Mouse (Mus musculus) T-helper 1 cell (primary cell): Measurements from ENCODE around the gene Olfr558.

Experiments used
- in situ Hi-C: fragments of 300-600 bp; cut with MboI, MseI; formaldehyde crosslinking; loops from one replicate; pipeline ENCODE4 v1.15.1; 2025; ENCODE audit warnings: high pct_unique_total_duplicates

Olfr558 gene

DNA sequence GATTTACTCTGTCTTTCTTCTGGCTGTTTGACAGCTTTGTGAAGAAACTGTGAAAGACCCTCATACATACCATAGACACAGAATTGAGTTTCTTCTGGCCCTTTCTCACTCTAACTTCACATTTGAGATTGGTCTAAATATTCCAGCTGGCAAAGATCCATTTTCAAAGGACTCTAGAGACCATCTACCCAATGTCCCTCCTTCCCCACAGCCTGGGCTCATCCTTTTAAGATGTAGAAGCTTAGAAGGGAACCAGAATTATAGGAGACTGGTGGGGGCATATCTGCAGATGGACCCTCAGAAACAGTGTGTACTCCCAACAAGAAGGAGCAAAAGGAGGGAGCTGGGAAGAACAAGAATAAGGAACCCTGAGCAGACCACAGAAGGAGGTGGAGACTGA lies at the start of gene Olfr558:
TSS of gene Olfr558 (plus strand) at position 301 of the 400 bp plus-strand sequence.
- in situ Hi-C loops, result no loop called here

DNA sequence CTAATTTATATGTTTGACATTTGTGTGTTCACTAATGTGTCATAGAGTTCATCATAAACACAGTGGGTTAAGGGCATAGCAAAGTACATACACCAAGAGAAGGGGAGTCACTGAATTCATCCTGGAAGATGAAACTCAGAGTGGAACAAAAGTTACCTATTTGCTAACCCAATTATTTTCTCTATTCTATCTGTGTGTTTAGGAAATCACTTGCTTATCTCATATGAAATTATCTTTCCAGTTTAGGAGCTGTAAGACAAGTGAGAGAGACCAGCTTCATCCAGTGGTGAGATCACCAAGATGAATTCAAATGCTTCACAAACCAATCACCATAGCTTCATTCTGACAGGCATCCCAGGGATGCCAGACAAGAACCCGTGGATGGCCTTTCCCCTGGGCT lies 43.5 kb upstream of the Olfr558 start, which contains the start of gene Olfr555:
TSS of gene Olfr555 (plus strand) at position 301 of the 400 bp plus-strand sequence.
- in situ Hi-C loops, result no loop called here

DNA sequence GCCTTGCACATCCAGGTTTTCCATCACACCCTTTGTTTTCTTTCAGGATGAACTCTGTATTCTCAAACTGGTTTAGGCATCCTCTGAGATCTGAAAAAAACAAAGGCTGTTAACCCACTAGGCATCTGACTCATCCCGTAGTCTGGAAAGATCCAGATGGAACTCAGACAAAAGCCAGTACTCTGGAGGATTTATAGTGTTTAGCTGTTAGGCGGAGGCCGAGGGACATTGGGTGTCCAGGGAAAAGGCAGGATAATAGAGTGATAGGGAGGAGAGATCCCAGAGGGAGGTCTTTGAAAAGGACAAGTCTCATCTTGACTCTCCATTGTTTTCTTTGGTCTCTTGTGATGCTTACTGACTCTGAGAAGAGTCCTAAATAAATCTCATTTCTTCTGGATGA lies 37.4 kb upstream of the Olfr558 start, which contains the start of gene Olfr556:
TSS of gene Olfr556 (plus strand) at position 301 of the 400 bp plus-strand sequence.
- in situ Hi-C loops, result no loop called here

DNA sequence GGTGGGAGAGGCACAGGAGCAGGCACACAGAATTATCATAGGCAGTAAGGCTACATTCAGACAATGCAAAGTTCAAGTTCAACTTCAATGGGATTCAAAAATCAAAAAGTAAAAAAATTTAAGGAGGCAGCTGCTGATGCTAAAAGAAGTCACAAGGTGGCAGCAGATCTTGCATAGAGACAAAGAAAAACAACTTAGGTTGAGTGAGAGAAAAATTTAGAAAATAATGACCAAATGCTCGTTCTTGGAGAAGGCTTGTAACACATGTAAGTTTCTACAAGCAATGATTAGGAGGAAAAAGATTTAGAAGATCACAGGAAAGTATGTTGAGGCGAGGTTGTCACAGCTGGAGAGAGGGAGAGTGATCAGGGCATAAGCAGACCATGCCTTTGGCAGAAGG lies 36.6 kb upstream of the Olfr558 start:
- in situ Hi-C loops, result no loop called here

DNA sequence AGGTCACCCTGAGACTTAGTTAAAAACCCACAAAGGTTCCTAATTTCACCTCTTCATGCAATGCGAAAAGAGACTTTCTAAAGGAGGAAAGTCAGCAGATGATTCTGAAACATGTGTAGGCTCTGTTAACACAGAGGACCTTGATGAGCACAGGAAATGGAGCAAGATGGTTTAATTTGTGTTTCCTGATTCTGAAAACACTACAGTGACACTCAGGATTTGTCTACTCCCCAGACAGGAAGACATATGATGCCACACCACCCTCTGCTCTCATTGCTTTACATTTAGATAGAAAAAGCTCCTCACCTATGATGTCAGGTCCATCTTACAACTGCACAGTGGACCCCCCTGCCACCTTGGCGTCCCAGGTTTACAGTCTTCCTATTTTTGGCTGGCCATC lies 25.8 kb upstream of the Olfr558 start:
- in situ Hi-C loops, result no loop called here

DNA sequence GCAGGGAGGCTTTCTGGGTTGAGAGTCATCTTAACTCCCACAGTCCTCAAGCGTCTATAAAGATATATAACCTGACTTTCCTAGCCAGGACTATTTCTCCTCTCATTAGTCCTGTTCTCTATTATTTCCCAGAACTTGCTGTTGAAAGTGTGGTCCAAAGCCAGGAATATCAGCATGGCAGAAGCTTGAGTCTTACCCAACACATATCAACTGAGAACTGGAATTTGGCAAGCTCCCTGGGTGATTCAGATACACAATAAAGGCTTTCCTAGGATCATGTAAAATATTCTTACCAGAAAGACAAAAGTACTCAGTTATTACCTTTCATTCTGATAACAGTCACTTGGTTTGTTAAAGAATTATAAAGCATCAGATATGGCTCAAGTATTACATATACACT lies 20.1 kb upstream of the Olfr558 start:
- in situ Hi-C loops, result no loop called here

DNA sequence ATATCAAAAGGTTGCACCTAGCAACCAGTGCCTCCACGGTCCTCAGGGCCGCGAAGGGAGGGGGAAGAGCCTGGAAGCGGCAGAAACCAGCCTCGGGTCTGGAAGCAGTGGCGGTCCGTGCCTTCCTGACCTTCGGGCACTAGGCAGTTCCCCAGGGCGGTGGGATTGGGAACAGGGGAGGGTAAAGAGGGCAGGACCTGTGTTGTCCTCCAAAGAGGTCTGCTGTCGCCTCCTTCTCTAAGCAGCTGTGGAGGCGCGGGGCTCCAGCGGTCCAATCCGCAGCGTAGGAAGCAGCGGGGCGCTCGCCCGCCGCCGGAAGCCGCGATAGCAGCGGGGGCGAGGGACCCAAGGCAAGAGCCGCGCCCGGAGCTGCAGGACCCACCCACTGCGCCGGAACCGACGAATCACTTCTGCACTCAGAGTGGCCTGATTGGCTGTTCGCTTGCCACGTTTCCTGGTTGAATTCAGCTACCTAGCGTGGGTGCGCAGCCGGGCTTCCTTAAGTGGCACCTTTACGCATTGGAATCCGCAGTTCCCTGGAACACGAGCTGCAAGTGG lies 15.0 kb upstream of the Olfr558 start, which contains the start of gene Trim68:
TSS of gene Trim68 (minus strand) at position 384 of the 558 bp plus-strand sequence.
- in situ Hi-C loops, result no loop called here

DNA sequence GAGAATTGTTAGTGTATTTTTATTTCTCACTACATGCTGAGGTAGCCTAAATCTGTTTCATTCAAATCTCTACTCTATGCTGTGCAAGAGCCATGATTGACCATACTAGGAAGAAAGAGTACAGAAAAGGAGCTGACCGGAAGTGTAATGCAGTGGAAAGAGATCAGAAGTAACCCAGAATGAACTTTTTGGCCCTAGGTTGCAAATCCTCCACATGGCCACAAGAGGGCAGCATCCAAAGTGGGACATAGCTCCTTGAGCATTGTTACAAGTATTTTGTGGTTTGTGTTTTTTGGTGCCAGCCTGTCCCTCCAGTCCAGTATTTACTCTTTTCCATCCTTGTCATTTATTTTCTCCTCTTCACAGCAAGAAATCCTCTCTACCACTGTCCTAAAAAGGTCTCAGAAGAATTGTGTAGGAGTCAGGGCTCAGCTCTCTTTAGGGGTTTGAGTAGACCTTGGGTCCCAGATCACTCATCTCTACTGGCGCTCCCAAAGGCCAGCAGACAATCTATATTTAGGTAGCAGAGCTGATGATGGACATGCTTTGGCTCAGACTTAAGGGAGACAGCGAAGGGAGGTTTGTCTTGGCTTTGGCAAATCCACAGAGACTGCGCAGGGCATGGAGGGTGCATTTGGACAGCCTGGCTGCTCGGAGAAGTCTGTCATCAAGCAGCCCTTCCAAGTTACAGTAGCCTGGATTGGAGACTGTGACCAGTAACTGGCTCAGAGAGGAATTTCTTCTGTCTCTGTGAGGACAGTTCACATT lies 6.5 kb upstream of the Olfr558 start, which contains the start of gene Olfr557:
TSS of gene Olfr557 (plus strand) at position 553 of the 768 bp plus-strand sequence.
- in situ Hi-C loops, result loop anchor here (10.0 kb wide), 1 partner anchor 219 kb away; the partner anchor contains the start of gene Olfr571

DNA sequence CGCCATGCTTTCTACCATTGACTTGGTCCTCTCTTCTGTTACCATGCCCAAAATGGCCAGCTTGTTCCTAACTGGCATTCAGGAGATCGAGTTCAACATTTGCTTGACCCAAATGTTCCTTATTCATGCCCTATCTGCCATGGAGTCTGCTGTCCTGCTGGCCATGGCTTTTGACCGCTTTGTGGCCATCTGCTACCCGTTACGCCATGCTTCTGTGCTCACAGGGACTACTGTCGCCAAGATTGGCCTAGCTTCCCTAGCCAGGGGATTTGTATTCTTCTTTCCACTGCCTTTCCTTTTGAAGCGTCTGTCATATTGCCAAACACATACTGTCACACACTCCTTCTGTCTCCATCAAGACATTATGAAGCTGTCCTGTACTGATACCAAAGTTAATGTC lies 3.6 kb upstream of the Olfr558 start:
- in situ Hi-C loops, result loop anchor here (10.0 kb wide), 1 partner anchor 216 kb away; the partner anchor contains the start of gene Olfr571

DNA sequence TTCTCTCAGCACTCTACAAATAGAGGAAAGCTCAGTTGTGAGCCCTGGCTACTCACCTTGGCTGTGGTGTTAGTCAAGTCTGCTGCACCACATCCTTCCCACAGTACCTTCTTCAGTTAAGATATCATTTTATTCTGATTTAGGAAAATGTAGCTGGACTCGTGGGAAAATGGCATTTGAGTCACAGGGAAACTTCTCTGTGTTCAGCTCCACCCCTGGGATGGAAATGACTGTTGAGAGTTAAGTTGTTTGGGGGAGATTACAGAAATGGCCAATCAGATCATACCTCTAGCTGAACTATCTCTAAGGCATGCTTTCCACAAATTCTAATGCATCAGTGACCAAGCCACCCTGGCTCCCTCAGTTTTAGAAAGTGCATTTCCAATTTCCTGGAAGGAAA lies 17.0 kb downstream of the Olfr558 start, which contains the start of gene Olfr33:
TSS of gene Olfr33 (minus strand) at position 101 of the 400 bp plus-strand sequence.
- in situ Hi-C loops, result no loop called here

DNA sequence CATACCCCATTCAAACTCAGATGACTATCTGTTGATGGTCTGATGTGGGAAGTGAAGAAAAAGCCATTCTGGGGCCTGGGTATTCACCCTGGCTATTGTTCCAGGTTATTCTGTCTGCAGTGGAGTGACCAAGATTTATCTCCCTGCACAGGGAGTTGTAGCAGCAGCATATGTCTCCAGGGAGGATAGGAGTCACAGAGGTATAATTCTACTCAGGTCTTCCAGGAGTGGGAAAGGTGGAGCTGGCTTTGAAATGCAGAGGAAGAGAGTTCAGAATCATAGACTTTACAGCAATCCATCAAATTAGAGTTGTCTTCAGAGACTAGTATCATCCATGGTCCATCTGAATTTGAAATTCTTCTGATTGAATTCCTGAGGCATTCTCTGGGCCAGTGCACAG lies 25.4 kb downstream of the Olfr558 start, which contains the start of gene Olfr559:
TSS of gene Olfr559 (minus strand) at position 101 of the 400 bp plus-strand sequence.
- in situ Hi-C loops, result no loop called here

DNA sequence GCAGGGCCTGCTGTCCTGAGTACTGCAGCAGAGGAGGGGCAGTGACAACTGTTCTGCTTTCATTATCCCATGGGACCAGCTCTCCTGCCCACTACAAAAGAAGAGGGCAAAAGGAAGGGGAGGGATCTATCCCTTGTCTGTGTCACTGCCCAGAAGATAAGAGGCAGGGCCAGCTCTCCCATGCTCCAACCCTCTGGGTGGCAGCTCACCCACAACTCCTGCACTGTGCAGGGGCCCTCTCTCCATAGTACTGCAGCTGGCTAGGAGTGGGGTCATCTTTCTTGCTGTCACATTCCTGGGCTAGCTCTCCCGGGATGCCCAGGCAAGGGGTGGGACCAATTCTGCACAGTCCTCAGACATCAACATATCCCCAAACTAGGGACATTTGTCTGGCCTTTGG lies 31.8 kb downstream of the Olfr558 start:
- in situ Hi-C loops, result no loop called here

DNA sequence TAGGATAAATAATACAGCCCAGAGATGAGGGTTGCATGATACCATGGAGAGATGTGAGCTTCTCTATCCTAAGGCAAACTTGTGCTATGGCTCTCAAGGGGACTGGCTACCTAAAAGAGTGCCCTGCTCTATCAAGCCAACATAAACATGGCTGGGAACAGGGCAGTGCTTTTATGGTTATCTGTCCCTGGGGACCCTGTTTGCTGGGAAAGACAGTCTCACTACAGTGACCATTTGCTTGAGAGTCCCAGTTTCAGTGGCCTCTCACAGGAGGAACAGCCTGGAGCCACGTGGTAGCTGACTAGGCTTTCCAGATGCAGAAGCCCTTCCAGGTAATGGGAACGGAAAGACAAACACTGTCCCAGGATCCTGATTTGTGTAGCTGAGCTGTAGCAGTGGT lies 35.7 kb downstream of the Olfr558 start:
- in situ Hi-C loops, result no loop called here

DNA sequence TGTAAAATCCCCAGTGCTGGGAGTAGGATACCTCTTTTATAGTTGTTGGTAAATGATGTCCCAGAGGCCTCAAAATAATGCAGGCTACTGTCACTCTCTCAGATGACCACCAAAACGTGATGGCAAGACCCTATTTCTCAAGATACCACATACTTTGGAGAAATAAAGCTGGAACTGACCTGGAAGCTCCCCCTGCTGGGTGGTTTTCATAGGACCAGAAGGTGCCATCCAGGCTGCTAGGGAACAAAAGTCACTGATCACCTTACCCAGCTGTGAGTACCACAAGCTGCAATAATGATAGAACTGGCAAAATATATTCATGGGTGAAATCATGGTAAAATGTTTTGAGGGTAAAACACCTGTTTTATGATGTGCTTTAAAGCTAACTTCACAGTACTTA lies 50.1 kb downstream of the Olfr558 start:
- in situ Hi-C loops, result no loop called here

DNA sequence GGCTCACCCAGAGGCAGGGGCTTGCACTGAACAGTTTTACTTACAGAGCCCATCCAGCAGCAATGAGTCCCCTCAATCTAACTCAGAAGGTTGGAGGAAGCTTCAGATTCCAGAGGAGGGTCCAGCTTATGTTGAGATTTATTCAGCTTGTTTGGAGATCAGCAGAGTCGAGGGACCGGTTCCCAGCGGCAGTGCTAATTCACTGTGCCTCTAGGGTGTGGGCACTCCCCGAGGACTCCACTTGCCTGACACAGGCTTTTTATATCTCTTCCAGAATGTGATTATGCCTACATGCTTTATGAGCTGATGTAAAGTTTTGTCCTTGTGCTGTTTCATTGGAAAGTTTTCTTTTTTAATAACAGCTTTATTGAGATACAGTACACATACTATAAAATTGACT lies 57.3 kb downstream of the Olfr558 start, which contains the start of the genes Olfr560 and Olfr78:
TSS of gene Olfr560 (minus strand) at position 101 of the 400 bp plus-strand sequence.
TSS of gene Olfr78 (minus strand) at position 206 of the 400 bp plus-strand sequence.
- in situ Hi-C loops, result no loop called here
